Mouse (Mus musculus) MEL (cell line): ENCODE measurements at regions not wholly inside any gene's neighbourhood (a gene's known extent, or its start where the extent isn't known, plus 50 kb on each side); places are given as distances from the start of the nearest gene placed in this dataset.

Experiments
- DNase-seq: peaks from one replicate; pipeline ENCODE4 v3.0.0; 2011; ENCODE audit warnings: low read depth, low spot score
- H3K27ac ChIP-seq: 2 replicates; pipeline ENCODE4 v1.5.1; 2012; ENCODE audit warnings: low read depth, mild to moderate bottlenecking, control low read depth, low read length, moderate library complexity; ENCODE audit not compliant: control insufficient read depth
- H3K27me3 ChIP-seq, 2 experiments: fragments of 150-350 bp in 1 of 2; sonication (generic) in 1 of 2; 2 replicates each; pipeline ENCODE4 v1.6.1; 2012; ENCODE audit warnings: low read length in 2 of 2, mild to moderate bottlenecking in 2 of 2, improper control_type of control experiment in 1 of 2, moderate library complexity in 1 of 2; ENCODE audit not compliant: insufficient read depth in 2 of 2, control insufficient read depth in 1 of 2
- H3K36me3 ChIP-seq, 2 experiments: 2 replicates each; pipeline ENCODE4 v1.6.1; 2012 to 2014; ENCODE audit warnings: low read length in 2 of 2, improper control_type of control experiment in 1 of 2, inconsistent platforms in 1 of 2, mild to moderate bottlenecking in 1 of 2; ENCODE audit not compliant: insufficient read depth in 2 of 2, control insufficient read depth in 1 of 2
- H3K4me1 ChIP-seq, 2 experiments: fragments of 150-350 bp in 1 of 2; sonication (generic) in 1 of 2; 2 replicates each; pipeline ENCODE4 v1.6.1; 2012; ENCODE audit warnings: low read length in 2 of 2, improper control_type of control experiment in 1 of 2, mild to moderate bottlenecking in 1 of 2; ENCODE audit not compliant: insufficient read depth in 2 of 2, control insufficient read depth in 1 of 2
- H3K4me3 ChIP-seq, 2 experiments: fragments of 150-350 bp in 1 of 2; sonication (generic) in 1 of 2; 2 replicates each; pipeline ENCODE4 v1.5.1; 2012; ENCODE audit warnings: low read depth in 2 of 2, low read length in 2 of 2, mild to moderate bottlenecking in 2 of 2, moderate library complexity in 2 of 2, control low read depth in 1 of 2, improper control_type of control experiment in 1 of 2; ENCODE audit not compliant: control insufficient read depth in 1 of 2, insufficient read depth in 1 of 2
- H3K79me2 ChIP-seq: 2 replicates; pipeline ENCODE4 v1.6.1; 2012; ENCODE audit warnings: mild to moderate bottlenecking, low read length, moderate library complexity; ENCODE audit not compliant: control insufficient read depth, poor library complexity, insufficient read depth
- H3K9ac ChIP-seq: 2 replicates; pipeline ENCODE4 v1.6.1; 2012; ENCODE audit warnings: low read depth, mild to moderate bottlenecking, control low read depth, low read length, moderate library complexity; ENCODE audit not compliant: control insufficient read depth, poor library complexity, severe bottlenecking
- H3K9me3 ChIP-seq: fragments of 150-350 bp; sonication (generic); replicated peaks from 2 replicates; pipeline ENCODE4 v1.6.1; 2012; ENCODE audit warnings: mild to moderate bottlenecking, low read length, improper control_type of control experiment, moderate library complexity; ENCODE audit not compliant: insufficient read depth
- BHLHE40 ChIP-seq: IDR thresholded peaks from 2 replicates; pipeline ENCODE4 v1.6.1; 2012; ENCODE audit warnings: low read depth, mild to moderate bottlenecking, inconsistent platforms, low read length, improper control_type of control experiment, borderline replicate concordance
- CTCF ChIP-seq, 3 experiments: IDR thresholded peaks in 2 of 3; conservative IDR thresholded peaks in 1 of 3; 2 replicates each; pipeline ENCODE4 v1.5.1; 2011 to 2012; ENCODE audit warnings: low read length in 3 of 3, low read depth in 2 of 3, mild to moderate bottlenecking in 2 of 3, improper control_type of control experiment in 1 of 3, inconsistent platforms in 1 of 3, mixed read lengths in 1 of 3, moderate library complexity in 1 of 3; ENCODE audit not compliant: control insufficient read depth in 1 of 3, insufficient read depth in 1 of 3, poor library complexity in 1 of 3, severe bottlenecking in 1 of 3
- ELF1 ChIP-seq: IDR thresholded peaks from 2 replicates; pipeline ENCODE4 v1.6.1; 2014; ENCODE audit warnings: low read depth, mild to moderate bottlenecking, inconsistent platforms, low read length, improper control_type of control experiment, moderate library complexity
- EP300 ChIP-seq, 2 experiments: IDR thresholded peaks; 2 replicates each; pipeline ENCODE4 v1.6.1; 2011; ENCODE audit warnings: improper control_type of control experiment in 2 of 2, low read length in 2 of 2, low read depth in 1 of 2, mild to moderate bottlenecking in 1 of 2
- GABPA ChIP-seq: IDR thresholded peaks from 2 replicates; pipeline ENCODE4 v1.6.1; 2012; ENCODE audit warnings: low read depth, mild to moderate bottlenecking, inconsistent platforms, low read length, improper control_type of control experiment, moderate library complexity
- MXI1 ChIP-seq: IDR thresholded peaks from 2 replicates; pipeline ENCODE4 v1.6.1; 2011; ENCODE audit warnings: mild to moderate bottlenecking, low read depth, low read length, improper control_type of control experiment
- MYC ChIP-seq: IDR thresholded peaks from 2 replicates; pipeline ENCODE4 v1.6.1; 2011; ENCODE audit warnings: low read depth, mild to moderate bottlenecking, low read length, improper control_type of control experiment, moderate library complexity
- POLR2AphosphoS2 ChIP-seq: IDR thresholded peaks from 2 replicates; pipeline ENCODE4 v1.6.1; 2011; ENCODE audit warnings: low read length, improper control_type of control experiment
- POLR2AphosphoS5 ChIP-seq: IDR thresholded peaks from 2 replicates; pipeline ENCODE4 v1.6.1; 2012; ENCODE audit warnings: low read depth, borderline replicate concordance, mild to moderate bottlenecking, inconsistent platforms, low read length, moderate library complexity, mixed read lengths
- RAD21 ChIP-seq: IDR thresholded peaks from 2 replicates; pipeline ENCODE4 v1.6.1; 2011; ENCODE audit warnings: mild to moderate bottlenecking, low read depth, low read length, improper control_type of control experiment
- RCOR1 ChIP-seq: IDR thresholded peaks from 2 replicates; pipeline ENCODE4 v1.6.1; 2012; ENCODE audit warnings: low read depth, mild to moderate bottlenecking, inconsistent platforms, low read length, improper control_type of control experiment
- SIN3A ChIP-seq: IDR thresholded peaks from 2 replicates; pipeline ENCODE4 v1.6.1; 2012; ENCODE audit warnings: low read length, improper control_type of control experiment, inconsistent platforms
- TCF12 ChIP-seq: IDR thresholded peaks from 2 replicates; pipeline ENCODE4 v1.6.1; 2014; ENCODE audit warnings: low read depth, mild to moderate bottlenecking, inconsistent platforms, low read length, improper control_type of control experiment, moderate library complexity
- USF1 ChIP-seq: IDR thresholded peaks from 2 replicates; pipeline ENCODE4 v1.6.1; 2014; ENCODE audit warnings: low read depth, mild to moderate bottlenecking, inconsistent platforms, low read length, improper control_type of control experiment, moderate library complexity
- USF2 ChIP-seq, 2 experiments: IDR thresholded peaks; 2 replicates each; pipeline ENCODE4 v1.6.1; 2011 to 2012; ENCODE audit warnings: improper control_type of control experiment in 2 of 2, low read length in 2 of 2, borderline replicate concordance in 1 of 2, inconsistent platforms in 1 of 2, low read depth in 1 of 2, mild to moderate bottlenecking in 1 of 2; ENCODE audit not compliant: insufficient read depth in 1 of 2
- ZKSCAN1 ChIP-seq: IDR thresholded peaks from 2 replicates; pipeline ENCODE4 v1.6.1; 2012; ENCODE audit warnings: low read depth, mild to moderate bottlenecking, inconsistent platforms, low read length, improper control_type of control experiment, moderate library complexity
- ZMIZ1 ChIP-seq: IDR thresholded peaks from 2 replicates; pipeline ENCODE4 v1.6.1; 2012; ENCODE audit warnings: low read depth, mild to moderate bottlenecking, inconsistent platforms, low read length, improper control_type of control experiment, moderate library complexity

- Histone ChIP-seq H3K4me3 (no peak overlapping the region), H3K9ac (no peak overlapping the region), H3K4me1 (no peaks in the 10 kb centered on the region), H3K27me3 (no peaks in the 10 kb centered on the region), H3K9me3 (no peaks in the 10 kb centered on the region), H3K36me3 (no peaks in the 10 kb centered on the region), H3K79me2 (no peaks in the 10 kb centered on the region), H3K27ac (no peak overlapping the region)
- no peak for TF ChIP-seq TCF12
- TF ChIP-seq POLR2AphosphoS5, result no peak
- no peak for TF ChIP-seq CTCF (IDR thresholded peaks at IDR 0.05 in 2 of 3, conservative IDR thresholded peaks at IDR 0.05 in 1 of 3; ENCODE audit: control insufficient read depth in 1 of 3, insufficient read depth in 1 of 3, low read depth in 2 of 3, low read length in 3 of 3, poor library complexity in 1 of 3, severe bottlenecking in 1 of 3)
- TF ChIP-seq EP300 (IDR thresholded peaks at IDR 0.05; ENCODE audit: low read depth in 1 of 2, low read length in 2 of 2), result no peak
- TF ChIP-seq USF2 (IDR thresholded peaks at IDR 0.05; ENCODE audit: borderline replicate concordance in 1 of 2, insufficient read depth in 1 of 2, low read depth in 1 of 2, low read length in 2 of 2), result no peak
- no peak for TF ChIP-seq RCOR1
- no peak for TF ChIP-seq ZKSCAN1
- no peak for TF ChIP-seq USF1
- TF ChIP-seq ELF1, result no peak
- DNase-seq, result no peak
Measured at GRCm38 (mm10) chr8:26507611-26508070, 388.3 kb downstream of the Gm45692 start.

DNA sequence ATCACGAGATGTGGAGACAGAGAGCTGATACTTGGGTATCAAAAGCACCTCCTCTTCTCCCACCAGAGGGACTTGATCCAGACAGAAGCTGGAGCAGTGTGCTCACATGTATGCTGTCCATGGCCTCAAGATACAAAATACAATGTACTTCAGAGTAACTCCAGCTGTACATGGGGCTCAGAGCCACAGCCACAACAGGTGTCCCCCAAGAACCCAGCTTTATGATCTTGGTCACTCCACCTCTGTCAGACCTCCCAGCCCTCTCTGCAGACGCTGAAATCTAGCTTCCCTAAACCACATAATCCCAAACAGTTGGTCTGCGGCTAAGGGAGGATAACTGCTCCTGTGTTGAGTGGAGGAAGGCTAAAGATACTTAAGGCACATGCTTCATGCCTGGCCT, 389.9 kb downstream of the Gm45692 start:
- no peaks in the 10 kb centered on the region for H3K79me2 ChIP-seq
- DNase-seq, result no peak
- H3K36me3 ChIP-seq, result no peaks in the 10 kb centered on the region
- H3K4me1 ChIP-seq, result no peaks in the 10 kb centered on the region
- H3K27ac ChIP-seq, result no peak overlapping the region
- H3K27me3 ChIP-seq, result no peaks in the 10 kb centered on the region
- H3K4me3 ChIP-seq, result no peak overlapping the region
- no peaks in the 10 kb centered on the region for H3K9me3 ChIP-seq
- H3K9ac ChIP-seq, result no peak overlapping the region
- TF ChIP-seq TCF12 (no peak), EP300 (IDR thresholded peaks at IDR 0.05; ENCODE audit: low read depth in 1 of 2, low read length in 2 of 2) (no peak), POLR2AphosphoS2 (no peak), MXI1 (no peak), MYC (no peak), GABPA (no peak), ZMIZ1 (no peak), RAD21 (no peak), SIN3A (no peak), ELF1 (no peak), BHLHE40 (no peak)
- TF ChIP-seq, all 39 proteins: peak for 0
